In genomic region chr17:72076306-72076921, GRCm38 (mm10) we compare ENCODE assay signal across 9 mouse cellular contexts.
DNase-seq lines count a peak whose midpoint lies in the region; ATAC-seq and TF ChIP-seq lines count a peak whose summit lies in the region.
"Had no signal": no experiment of that assay in that cellular context is flagged by ENCODE, and none has a peak within 500 bp of the region (broad histone marks: within the 10 kb centered on the region; RNA-seq: fewer than 3 reads in every experiment).

No protein-coding gene starts in this region.

- no peak for ATAC-seq in heart, embryonic 14.5 days (ENCODE audit: insufficient number of reproducible peaks, insufficient read depth, low FRiP score, low read depth)
- peak; percentile 33; the same call in 1 of the 2 replicates for ATAC-seq in forebrain, embryonic 16.5 days
- no peak for ATAC-seq in intestine, postnatal 0 days

- WGBS in heart, embryonic 14.5 days: 28% methylated on average over 12 of the region's 12 CpGs
- 22% methylated on average over 12 of the region's 12 CpGs for WGBS in forebrain, embryonic 16.5 days
- 17% methylated on average over 12 of the region's 12 CpGs for WGBS in intestine, postnatal 0 days

- no peaks in the 10 kb centered on the region for H3K79me2 ChIP-seq in CH12.LX (replicated peaks; ENCODE audit: control insufficient read depth, extremely low read depth, insufficient read depth, poor library complexity, severe bottlenecking)

- no peak overlapping the region for H3K27ac ChIP-seq in heart, embryonic 14.5 days (replicated peaks in 1 of 2; ENCODE audit: control insufficient read depth in 1 of 2, insufficient read depth in 1 of 2, low read depth in 2 of 2, low read length in 2 of 2)
- no peak overlapping the region for H3K27ac ChIP-seq in CH12.LX (ENCODE audit: insufficient read depth, low read depth)
- no peak overlapping the region for H3K27ac ChIP-seq in forebrain, embryonic 16.5 days (ENCODE audit: low read length)
- H3K27ac ChIP-seq in intestine, postnatal 0 days (ENCODE audit: low read depth, low read length): no peak overlapping the region
- H3K27ac ChIP-seq: limb, embryonic 12.5 days had no signal

- H3K9ac ChIP-seq in heart, embryonic 14.5 days (ENCODE audit: low read length): no peak overlapping the region
- no peak overlapping the region for H3K9ac ChIP-seq in CH12.LX (ENCODE audit: insufficient read depth, low read depth)
- H3K9ac ChIP-seq in forebrain, embryonic 16.5 days (replicated peaks; ENCODE audit: low read depth, low read length): no peak overlapping the region
- no peak overlapping the region for H3K9ac ChIP-seq in intestine, postnatal 0 days (ENCODE audit: low read depth, low read length)
- H3K9ac ChIP-seq: limb, embryonic 12.5 days had no signal

- H3K4me3 ChIP-seq in heart, embryonic 14.5 days (ENCODE audit: control insufficient read depth in 1 of 2, insufficient read depth in 1 of 2, low read depth in 1 of 2, low read length in 2 of 2): no peak overlapping the region
- no peak overlapping the region for H3K4me3 ChIP-seq in CH12.LX (replicated peaks in 1 of 3; ENCODE audit: low read depth in 2 of 3, low read length in 2 of 3, poor library complexity in 1 of 3)
- no peak overlapping the region for H3K4me3 ChIP-seq in forebrain, embryonic 16.5 days (replicated peaks; ENCODE audit: low read length)
- H3K4me3 ChIP-seq in intestine, postnatal 0 days (ENCODE audit: low read depth, low read length): no peak overlapping the region
- H3K4me3 ChIP-seq: limb, embryonic 12.5 days had no signal

- DNase-seq in heart, postnatal 25 days (ENCODE audit: low spot score): no peak
- peak; percentile 3 for DNase-seq in CH12.LX (ENCODE audit: extremely low read depth)
- peak; percentile 15 to 45 for DNase-seq in lung, postnatal 4 days
- DNase-seq in urinary bladder, adult 2 months (ENCODE audit: low spot score): no peak
- no peak for DNase-seq in thymus, postnatal 10 days (ENCODE audit: low spot score in 2 of 2)

- no peak for TF ChIP-seq CTCF in CH12.LX (conservative IDR thresholded peaks at IDR 0.05 in 1 of 2, IDR thresholded peaks at IDR 0.05 in 1 of 2; ENCODE audit: low read depth in 2 of 2, low read length in 2 of 2)
- no peak for TF ChIP-seq CTCF in intestine, postnatal 0 days (IDR thresholded peaks at IDR 0.05; ENCODE audit: low read depth)

- in situ Hi-C loops in CH12.LX (cut with MboI; ENCODE audit: low pct_ligation_motif_present, low pct_unique_long_range_greater_than_20kb, low sequenced_read_pairs): no loop called here

- intact Hi-C loops in heart, postnatal 25 days (cut with DNase I): no loop called here

- H3K4me2 ChIP-seq in heart, embryonic 14.5 days (ENCODE audit: low read length): peak overlapping the region; percentile 31; the same call in 1 of the 2 replicates
- no peak overlapping the region for H3K4me2 ChIP-seq in CH12.LX (ENCODE audit: insufficient read depth, low read depth, poor library complexity, severe bottlenecking)
- H3K4me2 ChIP-seq in forebrain, embryonic 16.5 days (ENCODE audit: low read length): no peak overlapping the region
- no peak overlapping the region for H3K4me2 ChIP-seq in intestine, postnatal 0 days (replicated peaks; ENCODE audit: low read depth)
- H3K4me2 ChIP-seq: limb, embryonic 12.5 days had no signal

- dilution Hi-C loops in CH12.LX (cut with MboI; ENCODE audit: extremely low pct_ligation_motif_present, extremely low pct_unique_long_range_greater_than_20kb, low sequenced_read_pairs): no loop called here

- no peak for TF ChIP-seq POLR2A in CH12.LX (IDR thresholded peaks at IDR 0.05; ENCODE audit: low read depth, low read length)

- H3K4me1 ChIP-seq in heart, embryonic 14.5 days (ENCODE audit: control insufficient read depth in 2 of 2, insufficient read depth in 2 of 2, low read length in 2 of 2): peaks cover 5 to 10% of the 10 kb centered on the region in 2 experiments; a peak in 3 of 4 replicates
- peaks cover 0 to 5% of the 10 kb centered on the region in 2 experiments; a peak in 2 of 4 replicates for H3K4me1 ChIP-seq in CH12.LX (ENCODE audit: control insufficient read depth in 1 of 2, insufficient read depth in 2 of 2)
- peaks cover 9% of the 10 kb centered on the region for H3K4me1 ChIP-seq in forebrain, embryonic 16.5 days (replicated peaks; ENCODE audit: control insufficient read depth, insufficient read depth, low read length)
- H3K4me1 ChIP-seq in intestine, postnatal 0 days (replicated peaks; ENCODE audit: control insufficient read depth, insufficient read depth, low read length): no peaks in the 10 kb centered on the region

- H3K9me3 ChIP-seq in heart, embryonic 14.5 days (ENCODE audit: control insufficient read depth, low read length): no peaks in the 10 kb centered on the region
- no peaks in the 10 kb centered on the region for H3K9me3 ChIP-seq in CH12.LX (replicated peaks; ENCODE audit: low read length)
- no peaks in the 10 kb centered on the region for H3K9me3 ChIP-seq in forebrain, embryonic 16.5 days (ENCODE audit: control insufficient read depth, low read length)
- no peaks in the 10 kb centered on the region for H3K9me3 ChIP-seq in intestine, postnatal 0 days (ENCODE audit: control insufficient read depth)
- H3K9me3 ChIP-seq: limb, embryonic 12.5 days had no signal

- no peaks in the 10 kb centered on the region for H3K27me3 ChIP-seq in heart, embryonic 14.5 days (ENCODE audit: control insufficient read depth, insufficient read depth, low read length)
- H3K27me3 ChIP-seq in CH12.LX (replicated peaks): no peaks in the 10 kb centered on the region
- no peaks in the 10 kb centered on the region for H3K27me3 ChIP-seq in forebrain, embryonic 16.5 days (replicated peaks; ENCODE audit: control insufficient read depth, insufficient read depth, low read length)
- H3K27me3 ChIP-seq in intestine, postnatal 0 days (replicated peaks; ENCODE audit: control insufficient read depth, insufficient read depth, low read length): no peaks in the 10 kb centered on the region
- H3K27me3 ChIP-seq: limb, embryonic 12.5 days had no signal

- no peak for TF ChIP-seq EP300 in CH12.LX (IDR thresholded peaks at IDR 0.05; ENCODE audit: low read length)

- TF ChIP-seq RAD21 in CH12.LX (IDR thresholded peaks at IDR 0.05; ENCODE audit: low read depth, low read length): no peak

- H3K36me3 ChIP-seq in heart, embryonic 14.5 days (ENCODE audit: control insufficient read depth, insufficient read depth, low read length): no peaks in the 10 kb centered on the region
- H3K36me3 ChIP-seq in CH12.LX (replicated peaks in 1 of 2; ENCODE audit: control insufficient read depth in 1 of 2, insufficient read depth in 1 of 2, low read length in 1 of 2): no peaks in the 10 kb centered on the region
- no peaks in the 10 kb centered on the region for H3K36me3 ChIP-seq in forebrain, embryonic 16.5 days (ENCODE audit: control insufficient read depth, insufficient read depth)
- no peaks in the 10 kb centered on the region for H3K36me3 ChIP-seq in intestine, postnatal 0 days (ENCODE audit: control insufficient read depth, insufficient read depth)
- H3K36me3 ChIP-seq: limb, embryonic 12.5 days had no signal

TF ChIP-seq in CH12.LX, 34 proteins besides CTCF, POLR2A, EP300 and RAD21:
- TF ChIP-seq NRF1 (IDR thresholded peaks at IDR 0.05; ENCODE audit: low read depth, low read length) (peak; percentile 60), USF1 (IDR thresholded peaks at IDR 0.05; ENCODE audit: low read depth, low read length) (no peak), MYC (IDR thresholded peaks at IDR 0.05; ENCODE audit: low read depth, low read length) (no peak), KAT2A (IDR thresholded peaks at IDR 0.05; ENCODE audit: insufficient replicate concordance, low read length) (no peak)

Comparison
In these comparisons a context has a peak if more than half of its experiments do, and no peak if none do; other contexts are left out.
1. DNase-seq: peak in CH12.LX (single experiment) and lung, postnatal 4 days (2 of 2); none in heart, postnatal 25 days (single experiment), urinary bladder, adult 2 months (single experiment) and thymus, postnatal 10 days (0 of 2).